Mouse (Mus musculus): Measurements from ENCODE around the gene Macrod1.

The Macrod1 gene

DNA sequence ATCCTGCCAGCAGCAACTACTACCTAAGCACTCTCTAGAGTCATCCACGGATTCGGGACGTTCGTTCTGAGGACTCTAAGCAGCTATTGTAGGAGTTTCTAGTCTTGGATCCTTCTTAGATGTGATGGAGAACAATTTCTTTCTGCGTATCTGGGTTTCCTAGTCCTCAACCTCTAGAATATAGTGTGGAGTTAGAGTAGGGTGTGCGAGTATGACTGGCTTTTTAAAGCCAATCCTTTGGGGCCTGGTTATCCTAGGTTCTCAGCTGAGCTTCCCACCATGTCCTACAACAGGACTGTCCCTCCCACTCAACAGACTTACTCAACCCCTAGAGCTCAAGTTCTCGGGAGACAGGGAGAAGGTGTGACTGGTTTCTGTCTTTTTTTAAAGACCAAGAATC, 148.7 kb downstream of the Macrod1 start:
- no peak for DNase-seq

- peak; percentile 89 for DNase-seq
Measured at GRCm38 (mm10) chr19:7205753-7206736, 149.4 kb downstream of the Macrod1 start, which contains the start of gene Otub1. Gene Otub1, minus strand, starts transcription at chr19:7206316.

DNA sequence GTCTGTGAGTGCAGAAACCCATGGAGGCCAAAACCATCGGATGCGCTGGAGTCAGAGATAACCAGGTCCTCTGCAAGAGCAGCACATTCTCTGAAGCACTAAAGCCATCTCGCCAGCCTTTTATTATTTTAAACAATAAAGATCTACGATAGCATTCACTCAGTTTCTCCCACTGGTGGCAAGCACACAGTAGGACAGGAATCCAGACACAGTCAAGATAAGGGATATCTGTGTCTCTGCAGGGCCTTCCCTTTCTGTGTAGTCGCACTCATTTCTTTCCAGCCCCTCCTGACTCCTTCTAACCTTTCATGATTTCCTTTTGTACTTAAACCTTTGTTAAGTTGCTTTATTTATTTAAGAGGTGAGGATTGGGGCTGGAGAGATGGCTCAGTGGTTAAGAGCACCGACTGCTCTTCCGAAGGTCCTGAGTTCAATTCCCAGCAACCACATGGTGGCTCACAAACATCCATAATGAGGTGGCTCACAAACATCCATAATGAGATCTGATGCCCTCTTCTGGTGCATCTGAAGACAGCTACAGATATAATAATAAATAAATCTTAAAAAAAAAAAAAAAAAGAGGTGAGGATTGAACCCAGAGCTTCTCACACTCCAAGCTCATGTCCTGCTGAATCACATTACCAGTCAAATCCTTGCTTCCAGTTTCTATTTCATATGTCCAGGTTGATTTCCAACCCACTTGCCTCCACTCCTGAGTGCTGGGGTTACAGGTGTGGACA, 153.5 kb downstream of the Macrod1 start:
- no peak for DNase-seq

GRCm38 (mm10) chr19:7212216-7212615, 155.6 kb downstream of the Macrod1 start:
- no peak for DNase-seq

DNA sequence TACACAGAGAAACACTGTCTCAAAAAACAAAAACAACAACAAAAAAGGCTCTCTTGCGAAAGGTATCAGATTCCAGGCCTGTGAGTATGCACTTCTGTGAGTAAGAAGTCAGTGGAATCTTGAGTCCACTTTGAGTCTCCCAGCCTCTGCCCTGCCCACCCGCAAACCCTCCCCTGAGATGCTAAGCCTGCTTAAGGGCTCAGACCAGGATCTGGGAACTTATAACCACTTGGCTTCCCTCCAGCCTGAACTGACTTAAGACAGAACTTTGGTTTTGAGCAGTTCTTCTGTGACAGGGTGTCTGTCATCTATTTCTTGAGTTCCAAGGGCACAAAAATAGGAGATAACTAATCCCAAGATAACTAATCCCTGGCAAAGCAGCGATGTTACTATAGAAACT, 156.4 kb downstream of the Macrod1 start:
- no peak for DNase-seq

GRCm38 (mm10) chr19:7214484-7214883, 157.9 kb downstream of the Macrod1 start:
- DNase-seq = no peak

DNA sequence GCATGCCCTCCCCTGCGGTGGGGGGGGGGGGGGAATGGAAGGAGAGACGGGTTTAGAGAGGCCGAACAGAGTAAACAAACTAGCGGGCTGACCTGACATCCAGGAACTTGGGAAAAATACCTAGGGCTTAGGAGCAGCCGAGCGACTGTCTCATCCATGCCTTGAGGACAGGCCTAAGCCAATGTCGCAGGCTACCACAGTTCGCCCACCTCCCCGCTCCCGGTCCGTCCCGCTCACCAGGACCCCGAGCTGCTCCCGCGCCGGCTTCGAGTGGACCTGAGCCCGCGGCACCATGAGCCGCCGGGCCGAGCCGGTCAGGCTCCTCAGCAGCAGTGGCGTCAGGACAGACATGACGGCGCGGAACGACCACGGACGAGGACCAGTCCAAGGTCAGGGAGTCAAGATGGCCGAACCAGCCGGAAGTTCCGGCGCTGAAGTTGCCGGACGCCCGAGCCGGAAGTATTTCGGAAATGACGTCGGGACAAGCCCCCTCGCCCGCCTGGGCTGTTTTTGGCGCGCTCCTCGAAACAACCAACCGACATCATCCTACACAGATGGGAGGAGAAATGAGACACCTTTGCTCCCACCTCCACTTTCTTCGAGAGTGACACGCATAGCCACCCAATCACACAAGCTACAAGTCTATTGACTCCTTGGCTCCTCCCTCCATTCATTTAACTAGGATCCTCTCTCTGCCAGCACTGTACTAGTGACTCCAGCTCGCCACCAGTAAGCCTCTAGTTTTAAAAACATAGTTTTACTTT, 160.7 kb downstream of the Macrod1 start, which contains the start of gene Cox8a:
TSS of gene Cox8a (minus strand) at position 455 of the 764 bp plus-strand sequence.
- DNase-seq = peak; percentile 96

- DNase-seq = no peak
Measured at GRCm38 (mm10) chr19:7217926-7218267, 161.3 kb downstream of the Macrod1 start.

- DNase-seq = no peak
Measured at GRCm38 (mm10) chr19:7218753-7219152, 162.1 kb downstream of the Macrod1 start.

DNA sequence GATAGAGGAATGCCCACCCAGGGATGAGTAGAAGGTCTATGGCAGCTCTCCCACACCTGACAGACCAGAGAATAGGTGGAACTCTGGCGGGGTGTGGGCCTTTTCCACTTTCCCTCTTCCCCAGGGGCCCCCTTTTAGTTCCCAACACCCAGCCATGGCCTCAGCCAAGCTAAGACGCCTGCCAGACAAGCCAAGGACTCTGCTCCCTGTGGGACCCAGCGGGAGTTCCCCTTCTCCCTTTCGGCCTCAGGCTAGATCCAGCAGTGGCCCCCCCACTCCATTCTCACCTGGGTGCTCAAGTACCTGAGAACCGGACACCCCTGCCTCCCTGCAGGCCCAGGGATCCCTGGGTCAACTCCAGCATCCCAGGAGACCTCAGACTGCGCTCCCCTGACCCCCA, 165.6 kb downstream of the Macrod1 start:
- no peak for DNase-seq

DNA sequence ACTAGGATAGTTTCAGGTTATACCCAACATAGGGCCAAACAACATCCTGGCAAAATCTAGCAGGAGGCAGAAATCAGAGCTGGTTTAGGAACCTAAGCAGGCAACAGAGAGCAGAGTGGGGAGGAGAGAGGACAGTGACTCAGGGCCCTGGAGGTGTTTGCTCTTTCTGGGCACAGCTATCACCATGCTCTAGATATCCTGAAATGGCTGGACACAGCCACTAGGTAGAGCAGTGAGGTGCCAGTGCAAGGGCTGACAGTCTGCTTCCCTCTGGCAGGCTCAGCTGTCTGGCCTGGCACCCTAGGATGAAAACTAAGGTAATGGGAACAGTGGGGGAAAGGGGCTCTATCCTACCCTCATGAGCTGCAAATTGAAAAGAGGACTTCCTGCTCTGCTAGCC, 166.9 kb downstream of the Macrod1 start:
- no peak for DNase-seq

DNA sequence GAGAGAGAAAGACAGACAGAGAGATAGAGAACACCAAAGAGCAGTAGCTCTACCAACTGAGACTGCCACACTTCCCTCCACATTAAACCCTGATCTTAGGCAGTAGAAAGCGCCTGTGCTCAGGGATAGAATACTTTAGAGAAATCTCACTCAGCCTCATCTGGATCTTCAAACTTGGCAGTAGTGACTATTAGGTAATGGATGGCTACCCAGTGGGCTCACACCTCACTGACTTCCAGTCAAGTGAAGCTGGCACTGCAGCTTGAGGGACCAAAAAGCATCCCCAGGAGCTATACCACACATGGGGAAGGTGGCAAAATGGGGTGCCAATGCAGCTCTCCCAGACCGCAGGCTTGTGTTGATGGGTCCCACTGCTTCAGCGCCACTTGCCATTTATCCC, 167.6 kb downstream of the Macrod1 start:
- DNase-seq = no peak

- DNase-seq = no peak
Measured at GRCm38 (mm10) chr19:7225096-7225690, 168.6 kb downstream of the Macrod1 start.

DNA sequence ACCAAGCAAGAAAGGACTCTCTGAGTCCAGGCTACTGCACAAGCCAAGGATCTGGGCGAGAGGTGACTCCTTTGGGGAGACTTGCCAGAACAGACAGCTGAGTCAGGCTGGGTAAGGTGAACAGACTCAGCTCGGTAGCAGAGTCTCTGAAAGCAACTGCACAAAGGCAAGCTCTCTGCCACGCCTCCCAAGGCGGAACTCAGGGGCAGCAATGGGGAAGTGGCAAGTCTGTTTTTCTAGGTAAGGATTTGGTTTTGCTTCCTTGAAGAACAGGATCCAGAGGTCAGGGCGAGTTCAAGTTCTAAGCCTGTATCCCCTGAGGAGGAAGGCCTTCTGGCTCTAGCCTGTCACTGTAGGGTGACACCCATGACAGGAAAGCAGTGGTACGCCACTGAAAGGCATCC, 169.9 kb downstream of the Macrod1 start:
- no peak for DNase-seq

GRCm38 (mm10) chr19:7234537-7235221, 178.1 kb downstream of the Macrod1 start:
- peak; percentile 74 for DNase-seq

DNA sequence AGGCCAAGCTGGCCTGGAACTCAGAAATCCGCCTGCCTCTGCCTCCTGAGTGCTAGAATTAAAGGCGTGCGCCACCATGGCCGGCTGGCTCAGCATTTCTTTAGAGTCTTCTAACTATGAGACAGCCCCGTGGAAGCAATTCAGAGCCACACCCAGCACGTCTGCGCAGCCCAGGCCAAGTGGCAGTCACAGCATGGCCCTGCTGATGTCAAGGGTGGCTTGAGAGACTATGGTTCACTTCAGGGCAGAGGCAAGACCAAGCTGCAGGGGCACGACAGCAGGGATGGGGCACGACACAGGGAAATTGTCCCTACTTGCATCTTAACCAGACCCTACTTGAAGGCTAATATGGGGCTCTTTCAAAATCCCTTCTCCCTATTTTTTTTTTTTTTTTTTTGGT, 178.9 kb downstream of the Macrod1 start:
- DNase-seq = no peak

GRCm38 (mm10) chr19:7236011-7236410, 179.4 kb downstream of the Macrod1 start:
- no peak for DNase-seq

DNA sequence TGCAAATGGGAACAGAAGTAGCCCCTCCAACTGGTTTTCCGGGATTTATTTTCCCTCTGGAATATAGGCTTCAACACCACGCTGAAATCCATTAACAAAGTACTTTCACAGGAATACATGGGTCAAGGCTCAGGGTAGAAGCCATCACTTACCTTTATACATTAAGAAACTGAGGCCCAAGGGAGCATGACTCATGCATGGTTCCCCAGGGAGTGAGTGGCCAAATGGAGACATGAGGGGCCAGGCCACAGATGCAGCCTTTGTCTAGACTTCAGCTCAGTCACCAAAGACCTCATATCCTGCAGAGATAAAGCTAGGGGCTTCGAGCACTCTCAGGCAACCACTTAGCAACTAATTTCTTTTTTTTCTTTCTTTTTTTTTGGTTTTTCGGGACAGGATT, 180.1 kb downstream of the Macrod1 start:
- DNase-seq = no peak

- DNase-seq = no peak
Measured at GRCm38 (mm10) chr19:7239574-7239973, 183.0 kb downstream of the Macrod1 start.

DNA sequence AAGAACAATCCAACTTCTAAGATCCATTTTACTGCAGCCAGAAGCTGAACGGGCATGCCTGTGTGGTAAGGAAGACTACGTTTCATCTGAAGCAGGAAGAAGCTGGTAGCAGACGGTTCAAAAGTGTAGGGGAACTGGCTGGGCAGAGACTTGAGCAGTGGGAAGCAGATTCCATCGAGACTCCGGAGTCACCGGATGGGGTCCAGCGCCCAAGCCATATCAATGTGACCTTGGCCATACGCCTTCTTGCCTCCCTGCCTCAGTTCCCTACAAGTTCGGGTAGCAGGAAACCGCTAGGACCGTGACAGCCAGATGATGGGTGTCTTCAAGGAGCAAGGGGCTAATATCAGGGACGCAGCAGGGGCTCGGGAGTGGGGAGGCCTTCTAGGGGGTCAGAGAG, 183.7 kb downstream of the Macrod1 start:
- DNase-seq = peak; percentile 37

DNA sequence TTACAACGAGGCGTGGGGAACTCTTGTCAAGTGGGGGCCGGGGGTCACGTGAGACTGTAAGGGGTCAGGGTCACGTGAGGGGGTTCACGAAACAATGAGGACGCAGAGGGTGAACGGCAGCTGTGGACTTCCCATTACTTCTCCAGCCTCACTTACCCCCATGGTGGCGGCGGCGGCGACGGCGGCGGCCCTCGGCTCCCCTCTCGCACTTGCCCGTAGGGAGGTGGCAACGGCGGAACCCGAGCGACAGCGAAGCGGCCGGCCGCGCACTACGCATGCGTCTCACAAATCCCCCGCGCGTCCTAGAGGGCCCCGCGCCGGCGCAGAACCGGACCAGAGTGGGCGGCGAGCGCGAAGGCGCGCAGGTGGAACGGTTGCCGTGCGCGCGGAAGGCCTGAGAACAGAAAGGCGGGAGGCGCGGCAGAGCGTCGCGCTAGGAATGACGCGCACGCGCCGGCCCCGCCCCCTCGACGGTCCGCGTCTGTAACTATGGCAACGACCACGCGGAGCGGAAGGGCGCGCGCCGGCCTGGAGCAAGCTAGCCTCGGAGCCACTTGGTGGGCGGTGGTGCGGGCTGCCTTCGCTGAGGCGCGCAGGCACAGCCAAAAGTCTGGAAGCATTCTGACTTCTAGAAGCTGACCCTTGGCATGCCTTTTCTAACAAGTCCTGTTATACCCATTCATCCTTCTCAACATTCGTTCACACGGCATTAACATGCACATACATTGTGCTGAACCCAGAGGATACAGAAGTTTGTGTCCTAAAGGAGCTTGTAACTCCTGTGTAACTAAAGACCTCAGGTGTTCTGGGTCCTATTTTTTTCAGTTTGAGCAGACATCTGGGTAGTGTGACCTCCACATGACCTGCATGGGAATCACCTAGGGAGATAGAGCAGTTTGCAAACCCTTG, 184.4 kb downstream of the Macrod1 start, which contains the start of gene Naa40:
TSS of gene Naa40 (minus strand) at position 402 of the 909 bp plus-strand sequence.
- peak; percentile 92 for DNase-seq

Measured in cerebellum, adult 8-10 months (tissue).